Mouse (Mus musculus): Measurements from ENCODE around the gene Rnf224.

GRCm38 (mm10) chr2:25265897-25266656, 29.5 kb upstream of the Rnf224 start:
- TF ChIP-seq CTCF (conservative IDR thresholded peaks at IDR 0.05; ENCODE audit: low read length) (no peak), NANOG (IDR thresholded peaks at IDR 0.05; ENCODE audit: borderline replicate concordance, low read length) (no peak), POU5F1 (IDR thresholded peaks at IDR 0.05; ENCODE audit: borderline replicate concordance, low read length) (no peak)

All from E14TG2a.4 (cell line).